Mouse (Mus musculus) CD4-positive helper T cell, adult 2 months (primary cell): Measurements from ENCODE around the gene Kcnj12.

Experiments
- DNase-seq: peaks from one replicate; pipeline ENCODE4 v3.0.0-alpha.2; 2012; ENCODE audit warnings: low read depth, missing footprints, low spot score

Gene Kcnj12

GRCm38 (mm10) chr11:61109707-61110106, 87.3 kb downstream of the Kcnj12 start:
- no peak for DNase-seq

- no peak for DNase-seq
These were observed 87.7 kb downstream of the Kcnj12 start for GRCm38 (mm10) chr11:61110113-61110512.

- no peak for DNase-seq
These were observed 88.6 kb downstream of the Kcnj12 start for GRCm38 (mm10) chr11:61110928-61111327.

- no peak for DNase-seq
These were observed 89.1 kb downstream of the Kcnj12 start for GRCm38 (mm10) chr11:61111472-61111871.

- DNase-seq: no peak
These were observed 90.1 kb downstream of the Kcnj12 start for GRCm38 (mm10) chr11:61112323-61112995.

- no peak for DNase-seq
These were observed 93.9 kb downstream of the Kcnj12 start for GRCm38 (mm10) chr11:61116226-61116625.

GRCm38 (mm10) chr11:61119996-61120583, 97.7 kb downstream of the Kcnj12 start:
- DNase-seq: no peak
